Mouse (Mus musculus) myocyte (in vitro differentiated cells): ENCODE measurements around the gene Alg12. TPM values are rescaled to one million over a fixed set of nuclear protein-coding genes. Genes with fewer than 3 reads are reported as not detected.

Experiments
- H3K27me3 ChIP-seq: one replicate; pipeline ENCODE4 v1.6.1; 2011; ENCODE audit not compliant: control insufficient read depth, insufficient read depth, insufficient read length
- H3K36me3 ChIP-seq: one replicate; pipeline ENCODE4 v1.6.1; 2011; ENCODE audit not compliant: control insufficient read depth, insufficient read depth
- H3K4me2 ChIP-seq: one replicate; pipeline ENCODE4 v1.6.1; 2011; ENCODE audit warnings: low read depth, control low read depth
- H3K4me3 ChIP-seq: one replicate; pipeline ENCODE4 v1.5.1; 2011; ENCODE audit warnings: mild to moderate bottlenecking, control low read depth, moderate library complexity
- H3K79me2 ChIP-seq: one replicate; pipeline ENCODE4 v1.6.1; 2011; ENCODE audit not compliant: control insufficient read depth, insufficient read depth
- H3ac ChIP-seq: one replicate; pipeline ENCODE4 v1.6.1; 2011; ENCODE audit not compliant: control insufficient read depth, insufficient read length
- CEBPB ChIP-seq: IDR thresholded peaks from 2 replicates; pipeline ENCODE4 v1.6.1; 2011; ENCODE audit warnings: mild to moderate bottlenecking, moderate library complexity; ENCODE audit not compliant: poor library complexity, insufficient read depth, severe bottlenecking
- E2F4 ChIP-seq: IDR thresholded peaks from one replicate; pipeline ENCODE4 v1.6.1; 2011; ENCODE audit warnings: mild to moderate bottlenecking, control low read depth, moderate library complexity; ENCODE audit not compliant: insufficient read depth
- MAX ChIP-seq: IDR thresholded peaks from one replicate; pipeline ENCODE4 v1.6.1; 2011; ENCODE audit warnings: low read depth, mild to moderate bottlenecking, control low read depth
- MYOD1 ChIP-seq, 3 experiments: IDR thresholded peaks; one replicate each; pipeline ENCODE4 v1.6.1; 2011; ENCODE audit warnings: control low read depth in 2 of 3, low read depth in 2 of 3, mild to moderate bottlenecking in 2 of 3, moderate library complexity in 1 of 3; ENCODE audit not compliant: insufficient read length in 2 of 3, control insufficient read depth in 1 of 3
- MYOG ChIP-seq, 3 experiments: IDR thresholded peaks; one replicate each; pipeline ENCODE4 v1.6.1; 2011; ENCODE audit warnings: control low read depth in 2 of 3, low read depth in 2 of 3, mild to moderate bottlenecking in 2 of 3; ENCODE audit not compliant: insufficient read length in 2 of 3, control insufficient read depth in 1 of 3, insufficient read depth in 1 of 3
- POLR2A ChIP-seq: IDR thresholded peaks from one replicate; pipeline ENCODE4 v1.6.1; 2011; ENCODE audit warnings: low read depth, mild to moderate bottlenecking, control low read depth, moderate library complexity; ENCODE audit not compliant: insufficient read length
- POLR2AphosphoS2 ChIP-seq: IDR thresholded peaks from one replicate; pipeline ENCODE4 v1.6.1; 2011; ENCODE audit warnings: low read depth, control low read depth; ENCODE audit not compliant: insufficient read length
- REST ChIP-seq: IDR thresholded peaks from one replicate; pipeline ENCODE4 v1.6.1; 2011; ENCODE audit warnings: mild to moderate bottlenecking, control low read depth, moderate library complexity; ENCODE audit not compliant: insufficient read depth, insufficient read length
- SRF ChIP-seq: IDR thresholded peaks from one replicate; pipeline ENCODE4 v1.6.1; 2011; ENCODE audit warnings: low read depth; ENCODE audit not compliant: control insufficient read depth, insufficient read length
- TCF12 ChIP-seq: IDR thresholded peaks from one replicate; pipeline ENCODE4 v1.6.1; 2011; ENCODE audit warnings: mild to moderate bottlenecking, control low read depth; ENCODE audit not compliant: poor library complexity, insufficient read depth, severe bottlenecking
- TCF3 ChIP-seq: IDR thresholded peaks from one replicate; pipeline ENCODE4 v1.6.1; 2011; ENCODE audit warnings: low read depth, control low read depth; ENCODE audit not compliant: insufficient read length
- USF1 ChIP-seq: IDR thresholded peaks from one replicate; pipeline ENCODE4 v1.6.1; 2011; ENCODE audit warnings: low read depth, mild to moderate bottlenecking, control low read depth, moderate library complexity
- polyA plus RNA-seq: library from polyadenylated mRNA; unstranded; fragments of >200 nt; fragmentation: generic; extraction: Trizol; gene quantifications from one replicate; pipeline ENCODE4 v1.2.1, GENCODE M21; 2012; ENCODE audit warnings: missing spikeins

Gene Alg12
- polyA plus RNA-seq, 1 experiment, result 15.0 TPM

- Histone ChIP-seq H3K4me2 (no peak overlapping the region), H3K36me3 (peaks cover 10% of the 10 kb centered on the region), H3K27me3 (no peaks in the 10 kb centered on the region), H3K4me3 (no peak overlapping the region), H3ac (no peak overlapping the region), H3K79me2 (peaks cover 12% of the 10 kb centered on the region)
- no peak for TF ChIP-seq REST
- peak in 1 of 3 experiments; percentile 18 for TF ChIP-seq MYOG (IDR thresholded peaks at IDR 0.05; ENCODE audit: control insufficient read depth in 1 of 3, insufficient read depth in 1 of 3, insufficient read length in 2 of 3, low read depth in 2 of 3)
- no peak for TF ChIP-seq USF1
- peak in 1 of 3 experiments; percentile 13 for TF ChIP-seq MYOD1 (IDR thresholded peaks at IDR 0.05; ENCODE audit: control insufficient read depth in 1 of 3, insufficient read length in 2 of 3, low read depth in 2 of 3)
- peak; percentile 35 for TF ChIP-seq POLR2AphosphoS2
Measured at GRCm38 (mm10) chr15:88865888-88866695, 47.0 kb upstream of the Alg12 start.

- Histone ChIP-seq H3K79me2 (peaks cover 12% of the 10 kb centered on the region), H3ac (no peak overlapping the region), H3K4me3 (peak overlapping the region; percentile 51), H3K27me3 (no peaks in the 10 kb centered on the region), H3K36me3 (peaks cover 10% of the 10 kb centered on the region), H3K4me2 (no peak overlapping the region)
- TF ChIP-seq SRF, result no peak
- TF ChIP-seq MYOD1 (IDR thresholded peaks at IDR 0.05; ENCODE audit: control insufficient read depth in 1 of 3, insufficient read length in 2 of 3, low read depth in 2 of 3), result no peak
- no peak for TF ChIP-seq TCF12
- TF ChIP-seq REST, result no peak
- no peak for TF ChIP-seq E2F4
Measured at GRCm38 (mm10) chr15:88865061-88865460, 45.9 kb upstream of the Alg12 start.

DNA sequence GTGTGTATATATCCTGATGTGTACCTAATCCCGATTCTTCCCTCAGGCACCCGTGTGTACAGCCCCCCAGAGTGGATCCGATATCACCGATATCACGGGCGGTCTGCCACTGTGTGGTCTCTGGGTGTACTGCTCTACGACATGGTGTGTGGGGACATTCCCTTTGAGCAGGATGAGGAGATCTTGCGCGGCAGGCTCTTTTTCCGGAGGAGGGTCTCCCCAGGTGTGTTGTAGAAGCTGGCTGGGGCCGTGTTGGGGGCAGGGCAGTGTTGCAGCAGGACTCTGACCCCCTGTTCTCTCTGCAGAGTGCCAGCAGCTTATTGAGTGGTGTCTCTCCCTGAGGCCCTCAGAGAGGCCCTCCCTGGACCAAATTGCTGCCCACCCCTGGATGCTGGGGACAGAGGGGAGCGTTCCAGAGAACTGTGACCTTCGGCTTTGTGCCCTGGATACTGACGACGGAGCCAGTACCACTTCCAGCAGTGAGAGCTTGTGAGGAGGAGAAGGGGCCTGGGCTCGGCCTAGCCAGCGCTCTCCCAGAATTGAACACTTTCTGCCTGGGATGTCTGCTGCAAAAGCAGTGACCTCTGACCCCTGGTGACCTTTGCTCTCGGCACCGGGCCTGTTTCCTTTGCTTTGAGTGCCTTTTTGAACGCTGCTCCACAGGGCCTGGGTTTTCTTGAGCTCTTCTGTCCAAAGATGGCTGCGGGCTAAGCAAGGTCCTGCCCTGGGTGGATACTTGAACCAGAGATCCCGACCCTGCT lies 45.3 kb upstream of the Alg12 start:
- TF ChIP-seq TCF3 (no peak), SRF (no peak), E2F4 (no peak), MAX (no peak), TCF12 (no peak), USF1 (no peak), MYOG (IDR thresholded peaks at IDR 0.05; ENCODE audit: control insufficient read depth in 1 of 3, insufficient read depth in 1 of 3, insufficient read length in 2 of 3, low read depth in 2 of 3) (no peak), MYOD1 (IDR thresholded peaks at IDR 0.05; ENCODE audit: control insufficient read depth in 1 of 3, insufficient read length in 2 of 3, low read depth in 2 of 3) (no peak), REST (no peak), POLR2AphosphoS2 (no peak), POLR2A (no peak), CEBPB (no peak)
- Histone ChIP-seq H3K36me3 (peaks cover 10% of the 10 kb centered on the region), H3K4me2 (peak overlapping the region; percentile 98), H3K79me2 (peaks cover 12% of the 10 kb centered on the region), H3K4me3 (peak overlapping the region; percentile 51), H3K27me3 (no peaks in the 10 kb centered on the region), H3ac (no peak overlapping the region)

- Histone ChIP-seq H3ac (peak overlapping the region; percentile 65), H3K27me3 (no peaks in the 10 kb centered on the region), H3K36me3 (peaks cover 10% of the 10 kb centered on the region), H3K4me2 (peak overlapping the region; percentile 98), H3K79me2 (peaks cover 12% of the 10 kb centered on the region), H3K4me3 (peak overlapping the region; percentile 51)
- 0 out of 2 replicates have a peak, but pooled peaks have one; percentile 4 for TF ChIP-seq CEBPB
- TF ChIP-seq TCF12, result peak; percentile 48
- no peak for TF ChIP-seq E2F4
- peak; percentile 83 to 91 (median 87) for TF ChIP-seq MYOD1 (IDR thresholded peaks at IDR 0.05; ENCODE audit: control insufficient read depth in 1 of 3, insufficient read length in 2 of 3, low read depth in 2 of 3)
- TF ChIP-seq POLR2A, result peak; percentile 43
- TF ChIP-seq MYOG (IDR thresholded peaks at IDR 0.05; ENCODE audit: control insufficient read depth in 1 of 3, insufficient read depth in 1 of 3, insufficient read length in 2 of 3, low read depth in 2 of 3), result peak in 2 of 3 experiments; percentile 70 to 80
- no peak for TF ChIP-seq MAX
- no peak for TF ChIP-seq REST
- peak; percentile 87 for TF ChIP-seq USF1
- TF ChIP-seq POLR2AphosphoS2, result peak; percentile 1
- no peak for TF ChIP-seq TCF3
Measured at GRCm38 (mm10) chr15:88863695-88864231, 44.6 kb upstream of the Alg12 start.
